Mouse (Mus musculus) gastrocnemius, postnatal 36 days (tissue): ENCODE data around the gene Slc51a. TPM values are rescaled to one million over a fixed set of nuclear protein-coding genes. Genes with fewer than 3 reads are reported as not detected.
A peak's percentile ranks its signal among the peaks of the same experiment; 100 is the strongest.

Source experiments
- DNase-seq, 2 experiments: peaks; one replicate each; pipeline ENCODE4 v3.0.0; 2022
- intact Hi-C: fragments of 180-260 bp; cut with DNase I; formaldehyde crosslinking; loops from one replicate; pipeline ENCODE4 v1.15.1; 2025
- long read RNA-seq, 2 experiments: library from polyadenylated mRNA; stranded (forward); transcript quantifications; one replicate each; pipeline ENCODE4 v2.0.0; 2021
- total RNA-seq, 2 experiments: library from RNA; stranded (reverse); gene quantifications; 2 replicates each; pipeline ENCODE4 v1.2.3; 2021

Gene Slc51a
- total RNA-seq, result not detected
- long read RNA-seq, experiment 1, result 0 reads
- long read RNA-seq, experiment 2, result 0 reads

DNA sequence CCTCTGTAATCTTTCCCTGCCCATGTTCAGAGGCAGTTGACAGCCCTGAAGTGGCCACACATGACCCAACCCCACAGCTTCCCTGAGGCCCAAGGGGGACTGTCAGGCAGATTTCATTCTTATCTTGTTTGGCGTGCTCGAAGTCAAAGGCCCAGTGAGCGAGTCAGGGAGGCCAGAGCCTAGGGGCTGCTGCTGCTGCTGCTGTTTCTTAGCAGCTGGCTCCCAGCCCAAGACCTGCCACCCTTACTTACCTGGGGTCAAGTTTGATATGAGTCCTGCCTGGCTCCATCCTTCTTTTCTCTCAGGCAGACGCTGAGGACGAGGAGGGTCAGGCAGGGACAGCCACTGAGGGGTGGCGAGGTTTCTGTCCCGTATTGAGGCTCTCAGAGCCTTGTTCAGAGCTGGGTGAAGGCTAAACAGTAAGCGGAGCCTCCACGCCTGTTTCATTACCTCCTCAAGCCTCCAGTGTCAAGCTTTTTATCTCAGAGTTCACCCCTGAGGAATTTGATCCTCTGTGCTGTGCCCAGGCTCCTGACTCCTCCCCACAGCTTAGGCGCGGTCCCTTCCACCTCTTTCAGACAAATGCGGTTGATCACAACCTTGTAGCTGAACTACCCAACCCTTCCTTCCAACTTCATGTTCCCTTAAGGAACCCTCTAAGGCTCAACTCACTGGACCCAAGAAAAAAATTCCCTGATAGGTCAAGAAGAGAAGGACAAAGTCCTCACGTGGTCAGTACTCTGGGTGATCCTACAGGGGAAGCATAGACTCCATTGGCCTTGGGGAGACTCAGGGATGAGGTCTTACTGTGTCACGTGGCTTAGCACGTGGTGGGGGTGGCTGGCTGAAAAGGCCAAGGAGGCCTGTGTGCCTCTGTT lies at the start of gene Slc51a:
TSS of gene Slc51a (minus strand) at position 646 of the 878 bp plus-strand sequence.
- no peak for DNase-seq
- intact Hi-C loops, result no loop called here

GRCm38 (mm10) chr16:32535157-32535751 lies 47.6 kb upstream of the Slc51a start:
- DNase-seq, result no peak
- intact Hi-C loops, result loop anchor here (5.0 kb wide), 1 partner anchor 52 kb away; no protein-coding TSS in a partner anchor

GRCm38 (mm10) chr16:32532878-32533826 lies 45.5 kb upstream of the Slc51a start:
- DNase-seq, result no peak
- intact Hi-C loops, result no loop called here

DNA sequence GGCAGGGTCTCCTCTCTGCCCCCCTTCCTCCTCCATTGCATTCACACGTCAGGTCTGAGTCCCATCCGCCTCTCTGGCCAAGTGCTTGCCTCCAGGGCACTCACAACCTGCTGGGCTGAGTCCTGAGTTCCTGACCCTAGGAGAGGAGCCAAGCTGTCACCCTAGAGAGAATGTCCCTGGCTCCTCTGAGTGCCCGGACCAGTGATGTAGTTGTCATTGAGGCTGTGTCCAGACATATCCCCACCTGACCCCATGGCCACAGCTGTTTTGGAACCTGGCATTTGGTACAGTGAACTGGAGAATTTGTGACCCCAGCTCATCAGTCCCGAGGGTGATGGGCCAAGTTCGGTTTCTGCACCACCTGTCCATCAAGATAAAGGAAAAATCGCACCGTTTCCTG lies 39.2 kb upstream of the Slc51a start:
- peak in 1 of 2 experiments; percentile 37 for DNase-seq
- intact Hi-C loops, result no loop called here

DNA sequence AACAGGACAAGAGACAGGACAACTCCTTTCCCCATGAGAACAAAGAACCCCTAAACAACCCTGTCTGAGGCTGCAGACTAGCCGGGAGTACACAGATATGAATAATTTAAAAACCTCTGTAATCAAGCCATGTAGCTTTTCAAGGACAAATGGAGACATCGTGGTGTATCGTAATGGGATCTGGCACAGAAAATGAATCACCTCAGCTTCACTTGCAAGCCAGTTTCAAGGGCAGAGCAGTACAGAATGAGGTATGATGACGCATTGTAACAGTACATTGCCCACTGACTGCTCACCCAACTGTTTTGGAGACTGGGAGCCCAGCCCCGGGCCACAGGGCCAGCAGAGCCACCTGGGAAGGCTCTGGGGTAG lies 36.6 kb upstream of the Slc51a start:
- DNase-seq, result no peak
- intact Hi-C loops, result no loop called here

DNA sequence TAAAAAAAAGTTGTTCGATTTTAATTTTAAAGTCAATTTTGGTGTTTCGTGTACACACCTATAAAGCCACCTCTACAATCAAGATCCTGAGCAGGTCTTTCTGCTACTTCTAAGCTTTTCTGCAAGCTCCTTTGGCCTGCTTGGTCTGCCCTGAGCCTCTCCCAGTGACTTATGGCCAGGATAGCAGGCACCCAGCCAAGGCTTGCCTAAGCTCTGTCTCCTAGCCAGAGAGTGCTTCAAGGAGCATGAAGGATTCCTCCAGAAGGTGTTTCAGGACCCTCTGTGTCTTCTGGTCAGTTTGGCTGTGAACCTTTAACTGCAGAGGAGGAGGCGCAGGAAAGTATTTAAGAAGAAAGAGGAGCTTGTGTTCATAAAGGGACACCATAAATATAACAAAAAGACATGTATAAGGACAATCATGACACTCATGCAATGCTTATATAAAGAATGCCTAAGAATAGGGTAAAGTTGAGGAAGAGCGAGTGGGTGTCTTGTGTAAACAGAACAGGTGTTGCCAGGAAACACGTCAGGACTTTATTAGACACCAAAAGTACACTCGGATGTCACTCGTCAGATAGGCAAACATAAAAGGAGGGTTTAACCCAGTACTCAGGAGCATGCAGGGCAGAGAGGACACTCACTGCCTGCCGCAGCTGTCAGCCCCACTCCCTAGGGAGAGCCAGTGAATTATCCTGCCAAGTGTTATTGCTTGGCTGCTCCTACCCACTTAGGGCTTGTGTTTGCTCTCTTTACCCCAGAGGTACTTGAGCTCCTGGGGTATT lies 36.0 kb upstream of the Slc51a start:
- intact Hi-C loops, result no loop called here
- peak; percentile 64 to 70 for DNase-seq

DNA sequence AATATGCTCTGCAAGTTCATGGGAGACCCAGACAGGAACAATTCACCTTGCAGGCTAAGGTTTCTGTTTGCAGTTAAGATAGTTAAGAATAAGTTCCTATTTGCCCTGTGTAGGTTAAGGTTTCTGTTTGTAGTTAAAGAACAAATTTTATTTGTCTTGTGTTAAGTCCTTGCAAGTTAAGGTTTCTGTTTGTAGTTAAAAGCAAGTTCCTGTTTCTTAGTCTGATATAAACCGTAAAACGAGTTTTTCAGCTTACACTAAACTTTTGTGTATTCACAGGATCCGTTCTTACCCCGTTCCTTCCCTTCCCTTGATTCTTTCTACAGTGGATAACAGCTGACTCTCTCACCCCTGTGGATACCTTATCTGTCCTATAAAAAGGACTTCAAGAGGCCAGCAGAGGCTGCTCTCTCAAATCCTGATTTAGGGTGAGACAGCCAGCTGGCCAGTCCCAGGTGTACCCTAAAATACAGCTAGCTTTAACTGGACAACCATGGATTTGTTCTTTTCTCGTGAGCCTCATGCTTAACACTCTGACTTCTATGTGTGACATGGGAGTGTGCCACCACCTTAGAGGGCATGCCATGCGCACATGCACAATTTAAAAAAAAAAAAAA lies 35.0 kb upstream of the Slc51a start:
- intact Hi-C loops, result no loop called here
- no peak for DNase-seq

DNA sequence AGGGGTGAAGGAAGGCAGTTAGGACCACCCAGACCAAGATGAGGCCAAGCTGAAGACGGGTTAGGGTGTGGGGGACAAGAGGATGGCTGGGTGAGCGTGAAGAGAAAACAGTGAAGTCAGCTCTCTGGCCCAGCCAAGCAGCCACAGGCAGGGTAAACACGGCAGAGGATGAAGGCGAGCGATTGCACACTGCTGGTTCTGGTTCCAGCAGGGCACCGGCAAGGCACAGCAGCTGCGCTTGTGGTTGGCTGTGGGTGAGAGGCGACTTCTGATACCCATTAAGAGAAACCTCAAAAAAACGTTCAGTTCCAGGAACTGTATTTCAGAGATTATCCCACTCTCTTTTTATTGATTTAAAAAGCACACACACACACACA lies 32.7 kb upstream of the Slc51a start:
- intact Hi-C loops, result no loop called here
- DNase-seq, result no peak

DNA sequence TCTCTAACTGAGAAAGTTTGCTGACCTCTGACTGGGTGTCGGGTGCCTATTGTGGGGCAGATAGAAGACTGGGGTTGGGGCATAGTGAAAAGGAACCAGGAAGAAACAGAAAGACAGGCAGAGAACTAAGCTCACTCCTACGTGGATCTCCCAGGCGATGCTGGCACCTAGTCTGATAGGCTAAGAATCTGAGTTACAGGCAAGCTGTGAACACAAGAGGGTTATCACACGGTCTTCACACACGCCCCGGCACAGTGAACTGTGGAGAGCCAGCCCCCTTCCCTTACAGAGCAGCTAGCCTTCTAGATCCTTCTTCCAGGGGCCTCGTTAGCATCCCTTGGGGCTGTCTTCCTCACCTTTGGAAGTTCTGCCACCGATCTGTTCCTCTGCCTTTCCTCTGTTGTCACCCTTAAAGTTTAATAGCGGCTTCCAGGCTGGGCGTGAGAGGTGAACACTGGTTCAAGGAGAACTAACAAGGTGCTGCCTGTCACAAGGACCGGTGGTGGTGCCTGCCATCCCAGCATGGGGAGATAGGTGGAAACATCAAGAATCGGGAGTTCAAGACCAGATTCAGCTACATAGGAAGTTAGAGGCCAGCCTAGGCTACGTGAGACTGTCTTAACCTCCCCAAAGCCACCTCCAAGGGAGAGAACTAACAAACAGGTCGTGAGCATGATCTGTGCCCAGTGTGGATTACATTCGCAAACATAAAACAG lies 32.1 kb upstream of the Slc51a start:
- intact Hi-C loops, result no loop called here
- no peak for DNase-seq

DNA sequence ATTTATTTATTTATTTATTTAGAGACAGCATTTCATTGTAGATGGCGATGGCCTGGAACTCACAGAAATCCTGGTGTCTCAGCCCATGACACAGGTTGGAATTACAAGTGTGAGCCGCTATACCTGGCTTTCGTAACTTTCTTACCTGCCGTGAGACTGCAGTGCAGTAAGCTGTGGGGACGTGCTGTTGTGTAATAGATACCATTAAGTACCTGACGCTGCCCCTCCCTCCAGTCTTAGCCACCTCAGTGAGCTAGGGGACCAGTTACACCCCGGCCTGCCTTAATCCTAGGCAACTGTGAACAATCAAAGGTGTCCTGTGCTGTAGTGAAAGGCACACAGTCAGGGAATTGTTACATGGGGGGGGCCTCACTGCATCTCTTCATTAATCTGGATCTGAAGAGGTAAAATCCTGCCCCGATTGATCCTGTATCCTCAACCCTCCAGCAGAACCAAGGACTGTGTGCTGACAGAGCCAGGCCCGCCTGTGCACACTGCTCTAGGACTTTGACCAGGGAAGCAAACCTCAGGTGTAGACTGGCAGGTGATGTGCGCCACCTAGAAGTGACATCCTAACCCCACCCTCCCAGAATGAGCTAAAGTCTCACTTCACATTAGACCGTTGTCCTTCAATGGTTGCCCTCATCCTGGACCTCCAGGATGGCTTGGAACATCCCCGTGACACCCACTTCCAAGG lies 30.3 kb upstream of the Slc51a start:
- no peak for DNase-seq
- intact Hi-C loops, result no loop called here

- DNase-seq, result no peak
- intact Hi-C loops, result no loop called here
Observed at GRCm38 (mm10) chr16:32516006-32516962, 28.6 kb upstream of the Slc51a start.

GRCm38 (mm10) chr16:32513948-32514347 lies 26.3 kb upstream of the Slc51a start:
- no peak for DNase-seq
- intact Hi-C loops, result no loop called here

- intact Hi-C loops, result no loop called here
- no peak for DNase-seq
Observed at GRCm38 (mm10) chr16:32513401-32513800, 25.7 kb upstream of the Slc51a start.

GRCm38 (mm10) chr16:32512921-32513320 lies 25.2 kb upstream of the Slc51a start:
- DNase-seq, result peak in 1 of 2 experiments; percentile 31
- intact Hi-C loops, result no loop called here

GRCm38 (mm10) chr16:32511827-32512490 lies 24.3 kb upstream of the Slc51a start:
- DNase-seq, result no peak
- intact Hi-C loops, result no loop called here

DNA sequence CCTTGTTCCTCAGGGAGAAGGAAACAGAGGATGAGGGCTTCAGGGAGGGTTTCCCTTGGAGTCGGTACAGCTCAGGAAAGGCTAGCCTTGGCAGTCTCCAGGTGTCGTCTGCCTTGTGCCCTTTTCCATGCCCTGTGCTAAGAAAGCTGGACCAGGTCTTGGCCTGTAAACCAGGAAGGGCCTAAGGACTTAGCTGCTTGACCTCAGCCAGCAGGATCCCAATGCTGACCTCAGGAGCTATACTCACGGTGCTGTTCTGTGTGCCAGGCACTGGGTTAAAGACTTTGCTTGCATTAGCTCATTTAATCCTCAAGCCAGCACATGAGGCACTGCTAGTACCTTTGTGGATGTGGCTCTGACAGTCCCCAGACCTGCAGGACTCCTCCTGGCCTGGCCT lies 23.7 kb upstream of the Slc51a start:
- DNase-seq, result no peak
- intact Hi-C loops, result no loop called here
